Mouse (Mus musculus) layer of hippocampus, adult 11-12 months (tissue): Measurements from ENCODE around the gene Tprn.
A peak's percentile ranks its signal among the peaks of the same experiment; 100 is the strongest.

Experiments
- DNase-seq: peaks from one replicate; pipeline ENCODE4 v3.0.0; 2022; ENCODE audit warnings: low spot score

Tprn gene

DNA sequence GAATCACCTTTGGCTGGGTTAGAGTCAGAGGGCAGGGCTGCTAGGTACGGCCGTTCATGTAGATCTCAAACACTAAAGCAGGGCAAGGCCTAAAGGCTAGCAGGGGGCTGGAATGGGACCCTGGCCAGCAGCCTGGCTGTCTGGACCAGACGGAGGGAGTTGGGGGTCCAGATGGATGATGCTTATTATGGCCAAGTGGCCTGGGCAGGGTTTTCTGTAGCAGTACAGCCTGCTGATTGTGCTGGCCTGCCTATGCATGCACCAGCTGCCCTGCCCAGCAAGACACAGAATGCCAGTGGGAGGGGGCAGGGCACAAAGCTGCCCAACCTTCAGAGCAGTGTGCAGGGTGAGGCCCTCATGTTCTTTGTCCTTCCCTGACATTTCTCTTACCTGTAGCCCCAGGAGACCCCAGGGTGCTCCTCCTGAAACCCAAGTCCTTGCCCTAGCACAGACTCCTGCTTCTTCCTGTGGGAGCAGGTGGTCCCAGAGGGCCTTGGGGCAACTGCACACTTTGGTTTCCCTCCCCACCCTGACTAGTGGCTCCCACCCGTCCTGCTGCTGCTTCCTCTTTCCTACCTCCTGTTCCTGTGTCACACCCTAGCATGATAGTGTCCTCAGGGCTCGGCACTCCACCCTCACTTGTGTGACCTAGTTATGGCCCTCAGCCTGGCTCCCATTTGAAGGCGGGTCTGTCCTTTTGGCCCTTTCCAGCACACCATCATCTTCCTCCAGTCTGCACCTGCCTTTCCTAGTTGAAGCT lies 3.7 kb downstream of the Tprn start:
- DNase-seq = peak; percentile 62

DNA sequence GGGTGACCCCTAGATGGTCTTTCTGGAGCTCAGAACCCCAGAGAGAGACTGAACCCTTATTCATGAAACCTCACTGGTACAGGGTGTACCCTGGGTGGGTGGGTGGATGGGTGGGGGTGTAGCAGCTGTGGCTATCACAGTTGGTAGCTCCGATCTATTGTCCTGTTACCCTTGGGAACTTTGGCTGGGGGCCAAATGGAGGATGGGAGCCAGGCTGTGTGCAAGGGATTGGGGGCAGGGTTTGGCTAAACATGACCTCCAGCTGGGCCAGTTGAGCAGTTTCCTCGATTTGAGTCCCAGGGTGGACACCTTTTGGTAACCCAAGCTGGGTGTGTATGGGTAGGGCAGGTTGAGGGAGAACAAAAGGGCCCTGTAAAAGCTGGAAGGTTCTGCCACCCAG lies 4.3 kb downstream of the Tprn start:
- peak; percentile 84 for DNase-seq

- DNase-seq = peak; percentile 68
Observed at GRCm38 (mm10) chr2:25267241-25267640, 4.8 kb downstream of the Tprn start.

- DNase-seq = no peak
Observed at GRCm38 (mm10) chr2:25267746-25268309, 5.4 kb downstream of the Tprn start.

GRCm38 (mm10) chr2:25271827-25272511 lies 9.6 kb downstream of the Tprn start, which contains the start of the genes Ssna1 and Anapc2:
Ssna1 (minus strand) TSS chr2:25272438.
Anapc2 (plus strand) TSS chr2:25272478.
- DNase-seq = peak; percentile 98

- no peak for DNase-seq
Observed at GRCm38 (mm10) chr2:25272515-25272914, 10.1 kb downstream of the Tprn start.

GRCm38 (mm10) chr2:25273010-25273409 lies 10.6 kb downstream of the Tprn start:
- no peak for DNase-seq

DNA sequence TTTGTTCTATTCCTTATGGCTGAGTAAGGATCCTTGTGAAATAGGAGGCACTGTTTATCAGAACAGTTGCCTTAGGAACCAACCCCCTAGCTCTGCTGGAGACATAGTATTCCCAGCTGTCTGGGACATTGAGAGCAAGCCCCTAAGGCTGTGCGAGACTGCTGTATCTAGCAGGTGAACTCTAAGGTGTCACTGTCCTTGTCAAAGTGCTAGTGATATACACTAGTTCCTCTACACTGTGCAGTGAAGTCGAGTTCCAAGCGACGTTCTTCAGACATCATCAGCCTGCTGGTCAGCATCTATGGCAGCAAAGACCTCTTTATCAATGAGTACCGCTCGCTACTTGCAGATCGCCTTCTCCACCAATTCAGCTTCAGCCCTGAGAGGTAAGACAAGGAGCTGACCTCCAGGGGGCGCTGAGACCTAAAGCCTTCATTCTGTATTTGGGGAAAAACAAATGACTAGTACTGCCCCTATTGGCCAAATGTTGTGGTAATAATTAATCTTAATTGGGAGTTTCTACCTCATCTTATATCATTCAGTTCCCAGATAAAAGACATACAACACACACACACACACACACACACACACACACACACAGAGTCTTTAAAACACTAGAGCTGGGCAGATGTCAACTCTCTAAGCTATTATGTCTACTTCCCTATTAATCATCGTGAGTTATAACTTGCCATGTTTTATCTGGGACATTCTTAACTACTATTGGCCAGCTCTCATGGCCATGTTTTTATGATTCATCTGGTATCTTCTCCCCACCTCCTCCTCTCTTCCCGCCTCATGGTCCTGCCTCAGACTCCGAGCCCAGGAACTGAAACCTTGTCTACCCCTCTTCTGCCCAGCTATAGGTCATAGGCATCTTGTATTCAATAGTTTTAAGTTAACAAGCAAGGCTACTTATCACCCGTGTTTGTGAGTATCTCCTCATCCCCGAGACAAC lies 16.8 kb downstream of the Tprn start:
- DNase-seq = peak; percentile 90

DNA sequence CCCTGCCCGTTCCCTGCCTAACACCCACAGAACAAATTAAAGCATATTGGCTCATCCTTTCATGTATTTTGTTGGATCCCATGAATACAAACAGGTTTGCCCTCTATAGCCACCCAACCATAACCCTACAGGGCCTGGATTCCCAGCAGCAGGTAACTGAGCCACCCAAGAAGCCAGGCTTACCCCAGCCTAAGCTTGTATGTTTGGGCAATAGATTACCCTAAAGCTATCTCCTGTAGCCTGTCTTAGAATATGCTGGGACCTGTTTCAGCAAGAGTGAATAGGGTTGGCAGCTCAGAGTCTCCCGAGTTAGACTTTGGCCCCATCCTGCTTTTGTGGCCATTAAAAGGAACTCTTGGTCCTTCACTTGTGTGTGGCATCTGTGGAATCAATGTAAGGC lies 23.1 kb downstream of the Tprn start:
- no peak for DNase-seq

DNA sequence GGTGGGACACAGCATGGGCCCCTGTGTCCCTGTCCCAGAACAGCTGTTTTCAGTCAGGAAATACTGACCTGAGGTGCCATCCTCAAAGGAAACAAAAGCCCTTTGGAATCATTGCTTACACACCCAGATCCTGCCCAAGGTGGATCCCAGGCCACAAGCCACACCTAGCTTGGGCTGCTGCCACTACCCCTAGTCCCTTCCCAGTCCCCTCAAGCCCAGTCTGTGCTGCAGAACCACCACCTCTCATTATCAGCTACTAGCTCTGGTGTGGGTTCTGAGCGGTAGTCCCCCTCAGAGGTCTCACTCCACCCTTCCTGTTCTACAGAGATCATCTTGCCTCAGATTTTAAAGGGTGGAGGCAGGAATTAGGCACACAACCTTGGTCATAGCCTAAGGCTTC lies 23.9 kb downstream of the Tprn start:
- no peak for DNase-seq

- DNase-seq = no peak
Observed at GRCm38 (mm10) chr2:25286837-25287636, 24.6 kb downstream of the Tprn start.

DNA sequence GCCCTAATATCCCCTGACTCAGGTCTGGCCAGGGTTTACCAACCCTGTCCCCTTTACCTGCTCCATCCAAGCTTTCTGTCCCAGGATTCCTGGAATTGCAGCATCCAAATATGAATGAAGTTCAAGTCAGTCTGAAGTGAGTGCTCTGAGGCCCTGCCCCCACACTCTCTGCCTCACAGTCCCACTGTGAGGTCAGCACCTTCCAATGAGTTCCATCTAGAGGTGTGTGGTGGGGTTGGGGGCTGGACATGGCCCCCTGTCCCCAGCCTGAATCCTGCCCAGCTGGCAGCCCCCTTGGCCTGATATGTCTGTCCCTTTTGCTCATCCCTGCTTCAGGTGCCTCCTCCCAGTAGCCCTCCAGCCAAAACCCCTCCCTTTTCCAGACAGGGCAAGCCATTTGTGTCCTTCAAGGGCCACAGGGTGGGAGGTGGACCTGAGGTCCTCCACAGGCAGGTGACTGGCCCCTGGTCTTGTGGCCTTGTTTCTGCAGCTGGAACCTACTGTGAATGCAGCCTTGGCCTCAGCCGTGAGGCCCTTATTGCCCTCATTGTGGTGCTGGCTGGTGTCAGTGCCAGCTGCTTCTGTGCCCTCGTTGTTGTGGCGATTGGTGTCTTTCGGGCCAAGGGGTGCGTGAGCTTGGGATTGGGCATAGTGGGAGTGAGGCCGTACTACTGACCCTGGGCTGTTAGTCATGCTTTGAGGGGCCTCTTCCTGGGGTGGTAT lies 25.7 kb downstream of the Tprn start, which contains the start of gene Tmem210:
Tmem210 (plus strand) TSS at position 219 of the 723 bp plus-strand sequence.
- no peak for DNase-seq

DNA sequence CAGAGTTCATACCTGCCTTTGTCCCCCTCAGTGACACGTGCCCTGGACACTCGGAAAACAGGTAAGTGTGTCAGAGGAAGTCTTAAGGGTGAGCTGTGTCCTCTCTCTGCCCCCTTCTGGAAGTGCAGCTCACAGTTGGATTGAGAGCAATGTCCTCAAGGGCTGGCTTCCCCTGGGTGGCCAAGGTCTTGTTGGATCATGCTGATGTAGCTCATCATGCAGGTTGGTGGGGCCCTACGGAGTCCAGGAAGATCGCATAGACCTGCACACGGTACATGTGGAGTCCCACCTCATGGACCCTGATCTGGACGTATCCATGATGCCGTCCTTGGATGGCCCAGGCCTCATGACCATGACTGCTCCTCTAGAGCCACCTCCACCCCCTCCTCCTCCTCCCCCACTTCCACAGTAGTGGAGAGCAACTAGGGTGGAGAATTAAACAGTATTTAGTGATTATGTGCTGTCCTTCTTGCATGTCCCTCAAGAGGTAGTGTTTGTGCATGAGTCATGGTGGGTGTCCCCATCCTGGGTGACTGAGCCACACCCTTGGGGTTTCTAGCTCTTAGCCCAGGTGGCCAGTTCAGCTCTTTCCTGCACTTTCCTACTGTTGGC lies 26.4 kb downstream of the Tprn start:
- no peak for DNase-seq

DNA sequence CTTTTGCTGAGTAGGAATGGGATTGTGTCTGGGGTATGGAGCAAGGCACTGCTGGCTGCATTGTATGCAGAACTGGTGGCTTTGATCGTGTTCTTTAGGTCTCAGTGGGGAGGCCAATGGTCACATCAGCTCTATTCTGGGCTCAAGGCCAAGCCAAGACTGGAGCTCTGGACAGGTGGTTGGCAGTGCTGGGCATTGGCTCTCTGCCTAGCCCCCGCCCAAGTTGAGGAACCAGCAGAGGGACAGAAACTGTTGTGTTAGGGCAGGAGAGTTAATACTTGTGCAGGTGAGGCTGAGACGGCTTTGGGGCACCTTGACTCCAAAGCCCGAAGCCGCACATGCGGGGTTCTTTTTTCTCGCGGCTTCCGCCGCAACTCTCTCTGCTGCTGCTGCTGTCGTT lies 27.2 kb downstream of the Tprn start, which contains the start of gene Lrrc26:
Lrrc26 (plus strand) TSS at position 265 of the 400 bp plus-strand sequence.
- peak; percentile 46 for DNase-seq

- DNase-seq = peak; percentile 64
Observed at GRCm38 (mm10) chr2:25290101-25290815, 27.8 kb downstream of the Tprn start.

GRCm38 (mm10) chr2:25290816-25291130 lies 28.4 kb downstream of the Tprn start:
- DNase-seq = peak; percentile 60

DNA sequence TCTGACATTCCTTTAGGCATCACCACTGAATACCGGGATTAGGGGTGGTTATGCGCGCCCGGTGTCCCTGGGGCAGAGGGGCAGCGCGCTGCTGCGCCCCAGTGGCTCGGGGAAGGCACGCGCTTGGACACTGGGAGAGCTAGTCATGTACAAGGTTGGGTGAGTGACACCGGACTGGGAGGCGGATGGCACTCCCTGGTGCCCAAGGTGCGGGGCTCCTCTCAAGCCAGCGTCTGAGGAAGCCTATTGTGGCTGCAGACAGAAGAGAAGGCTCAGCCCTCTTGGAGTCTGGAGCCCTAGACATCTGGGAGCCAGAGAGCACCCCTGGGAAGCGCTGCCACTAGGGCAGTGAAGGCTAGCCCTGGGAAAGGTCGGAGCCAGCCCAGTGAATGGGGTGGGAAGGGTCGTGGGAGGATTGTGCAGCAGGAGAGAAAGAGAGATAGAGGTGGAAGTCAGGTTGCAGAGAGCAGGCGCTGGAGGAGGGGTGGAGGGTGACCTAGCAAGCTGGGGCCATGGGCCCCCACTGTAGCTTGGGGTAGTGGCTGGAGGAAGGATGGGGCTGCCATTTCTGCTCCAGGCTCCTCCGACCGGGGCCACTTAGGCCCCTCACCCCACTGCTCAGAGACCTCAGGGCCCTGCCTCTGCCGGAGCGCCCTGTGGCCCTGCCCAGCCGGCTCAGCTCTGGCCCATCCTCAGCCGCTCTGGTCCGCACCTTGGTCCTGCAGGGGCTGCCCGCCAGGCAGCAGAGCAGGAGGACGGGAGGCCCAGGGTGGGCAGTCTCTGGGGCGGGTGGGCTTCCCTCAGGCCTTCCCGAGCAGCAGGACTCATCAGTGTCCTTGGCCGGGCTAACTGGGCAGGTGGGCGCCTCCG lies 29.0 kb downstream of the Tprn start:
- DNase-seq = no peak

DNA sequence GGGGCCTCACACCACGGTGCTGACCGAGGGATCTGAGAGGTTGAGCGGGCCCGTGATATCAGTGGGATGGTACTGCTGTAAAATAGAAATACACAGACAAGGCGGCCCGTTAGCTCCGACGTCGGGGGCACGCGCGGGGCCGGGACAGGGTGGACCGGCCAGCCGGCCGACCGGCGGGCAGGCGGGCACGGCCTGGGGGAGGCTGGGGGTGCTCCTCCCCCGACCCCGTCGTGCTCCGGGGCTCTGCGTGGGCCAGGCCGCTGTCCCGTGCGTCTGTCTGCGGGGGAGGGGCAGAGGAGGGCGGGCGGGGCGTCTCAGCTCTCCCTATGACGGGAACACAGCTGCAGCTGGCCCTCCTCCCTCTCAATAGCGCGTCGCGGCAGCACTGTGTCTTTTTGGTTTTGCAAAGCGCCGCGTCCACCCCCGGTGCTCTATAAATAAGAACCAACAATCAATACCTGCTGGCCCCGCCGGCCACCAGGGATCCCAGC lies 29.7 kb downstream of the Tprn start:
- peak; percentile 57 for DNase-seq
